Mouse (Mus musculus) olfactory bulb, adult 2 months (tissue): ENCODE measurements around the gene Lmna.

Experiments used
- CTCF ChIP-seq: fragments of 200-500 bp; IDR thresholded peaks from 2 replicates; pipeline ENCODE4 v1.5.1; 2012; ENCODE audit warnings: low read depth, mild to moderate bottlenecking, low read length, moderate library complexity; ENCODE audit not compliant: insufficient read depth
- POLR2A ChIP-seq: fragments of 200-500 bp; IDR thresholded peaks from 2 replicates; pipeline ENCODE4 v1.6.1; 2012; ENCODE audit warnings: mild to moderate bottlenecking, low read depth, low read length, moderate library complexity; ENCODE audit not compliant: insufficient read depth

GRCm38 (mm10) chr3:88473020-88473419 lies 36.7 kb downstream of the Lmna start:
- TF ChIP-seq CTCF (no peak), POLR2A (no peak)
